Mouse (Mus musculus) MEL (cell line): ENCODE measurements around the gene Foxn2.

Experiments used
- CHD2 ChIP-seq: IDR thresholded peaks from 2 replicates; pipeline ENCODE4 v1.6.1; 2011; ENCODE audit warnings: low read length, improper control_type of control experiment
- CTCF ChIP-seq, 3 experiments: IDR thresholded peaks in 2 of 3; conservative IDR thresholded peaks in 1 of 3; 2 replicates each; pipeline ENCODE4 v1.5.1; 2011 to 2012; ENCODE audit warnings: low read length in 3 of 3, low read depth in 2 of 3, mild to moderate bottlenecking in 2 of 3, improper control_type of control experiment in 1 of 3, inconsistent platforms in 1 of 3, mixed read lengths in 1 of 3, moderate library complexity in 1 of 3; ENCODE audit not compliant: control insufficient read depth in 1 of 3, insufficient read depth in 1 of 3, poor library complexity in 1 of 3, severe bottlenecking in 1 of 3
- ELF1 ChIP-seq: IDR thresholded peaks from 2 replicates; pipeline ENCODE4 v1.6.1; 2014; ENCODE audit warnings: low read depth, mild to moderate bottlenecking, inconsistent platforms, low read length, improper control_type of control experiment, moderate library complexity
- HCFC1 ChIP-seq: IDR thresholded peaks from 2 replicates; pipeline ENCODE4 v1.6.1; 2012; ENCODE audit warnings: low read depth, mild to moderate bottlenecking, inconsistent platforms, low read length, improper control_type of control experiment, moderate library complexity
- POLR2A ChIP-seq, 2 experiments: IDR thresholded peaks; 2 replicates each; pipeline ENCODE4 v1.6.1; 2011 to 2012; ENCODE audit warnings: low read length in 2 of 2, mild to moderate bottlenecking in 2 of 2, control low read depth in 1 of 2, improper control_type of control experiment in 1 of 2, low read depth in 1 of 2, moderate library complexity in 1 of 2; ENCODE audit not compliant: control insufficient read depth in 1 of 2, insufficient read depth in 1 of 2, poor library complexity in 1 of 2
- RCOR1 ChIP-seq: IDR thresholded peaks from 2 replicates; pipeline ENCODE4 v1.6.1; 2012; ENCODE audit warnings: low read depth, mild to moderate bottlenecking, inconsistent platforms, low read length, improper control_type of control experiment
- SIN3A ChIP-seq: IDR thresholded peaks from 2 replicates; pipeline ENCODE4 v1.6.1; 2012; ENCODE audit warnings: low read length, improper control_type of control experiment, inconsistent platforms

- no peak for TF ChIP-seq SIN3A
- TF ChIP-seq CTCF (IDR thresholded peaks at IDR 0.05 in 2 of 3, conservative IDR thresholded peaks at IDR 0.05 in 1 of 3; ENCODE audit: control insufficient read depth in 1 of 3, insufficient read depth in 1 of 3, low read depth in 2 of 3, low read length in 3 of 3, poor library complexity in 1 of 3, severe bottlenecking in 1 of 3) = no peak
- TF ChIP-seq POLR2A (IDR thresholded peaks at IDR 0.05; ENCODE audit: control insufficient read depth in 1 of 2, insufficient read depth in 1 of 2, low read depth in 1 of 2, low read length in 2 of 2, poor library complexity in 1 of 2) = no peak
- TF ChIP-seq HCFC1 = no peak
- TF ChIP-seq CHD2 = no peak
- no peak for TF ChIP-seq RCOR1
- TF ChIP-seq ELF1 = no peak
Observed at GRCm38 (mm10) chr17:88493551-88493950, 53.0 kb downstream of the Foxn2 start.
